Mouse (Mus musculus) lung, postnatal 0 days (tissue): Measurements from ENCODE around the gene Celf2. TPM values are rescaled to one million over a fixed set of nuclear protein-coding genes. Genes with fewer than 3 reads are reported as not detected.

Experiments
- ATAC-seq: fragments of 200-750 bp; cut with Nextera tagmentation; 2 replicates; pipeline ENCODE4 v1.8.0; 2017; ENCODE audit warnings: moderate library complexity
- DNase-seq: peaks from one replicate; pipeline ENCODE4 v3.0.0-alpha.2; 2016; ENCODE audit warnings: low spot score
- H3K27ac ChIP-seq: fragments of 300-500 bp; sonication (generic); 2 replicates; pipeline ENCODE4 v1.5.1; 2014; ENCODE audit warnings: antibody characterized with exemption, mild to moderate bottlenecking, low read length, mixed read lengths
- H3K27me3 ChIP-seq: fragments of 300-500 bp; sonication (generic); replicated peaks from 2 replicates; pipeline ENCODE4 v1.6.1; 2014; ENCODE audit warnings: low read length, mixed read lengths; ENCODE audit not compliant: insufficient read depth
- H3K36me3 ChIP-seq: fragments of 300-500 bp; sonication (generic); 2 replicates; pipeline ENCODE4 v1.6.1; 2014; ENCODE audit warnings: low read length, mixed read lengths; ENCODE audit not compliant: insufficient read depth
- H3K4me1 ChIP-seq: fragments of 300-500 bp; sonication (generic); 2 replicates; pipeline ENCODE4 v1.6.1; 2014; ENCODE audit warnings: antibody characterized with exemption, low read depth, low read length, mixed read lengths; ENCODE audit not compliant: insufficient read depth
- H3K4me2 ChIP-seq: fragments of 300-500 bp; sonication (generic); replicated peaks from 2 replicates; pipeline ENCODE4 v1.6.1; 2014; ENCODE audit warnings: low read depth, mild to moderate bottlenecking, low read length, moderate library complexity, mixed read lengths
- H3K4me3 ChIP-seq: fragments of 300-500 bp; sonication (generic); 2 replicates; pipeline ENCODE4 v1.5.1; 2014; ENCODE audit warnings: low read depth, low read length
- H3K9ac ChIP-seq: fragments of 300-500 bp; sonication (generic); replicated peaks from 2 replicates; pipeline ENCODE4 v1.6.1; 2014; ENCODE audit warnings: low read depth, mild to moderate bottlenecking
- H3K9me3 ChIP-seq: fragments of 300-500 bp; sonication (generic); 2 replicates; pipeline ENCODE4 v1.6.1; 2016; ENCODE audit warnings: low read length, mixed read lengths
- CTCF ChIP-seq: IDR thresholded peaks from 2 replicates; pipeline ENCODE4 v1.5.1; 2016; ENCODE audit warnings: antibody characterized with exemption, mild to moderate bottlenecking
- EP300 ChIP-seq: IDR thresholded peaks from 2 replicates; pipeline ENCODE4 v1.6.1; 2016; ENCODE audit warnings: antibody characterized with exemption, mild to moderate bottlenecking, control low read depth
- WGBS: fragments of 180-500 bp; shearing (Covaris S2); extraction: QIAGEN DNeasy Blood & Tissue Kit; methylation state at CpG from one replicate; pipeline ENCODE4 v1.1.7; 2014; 5-methylcytosine and 5-hydroxymethylcytosine counted together
- polyA plus RNA-seq: library from polyadenylated mRNA; unstranded; fragments of >200 nt; fragmentation: Nextera tagmentation; extraction: Ambion mirVana; gene quantifications from 2 replicates; pipeline ENCODE4 v1.2.1, GENCODE M21; 2015

Gene Celf2
- polyA plus RNA-seq, 1 experiment from 2014 or later = 49.6 TPM

DNA sequence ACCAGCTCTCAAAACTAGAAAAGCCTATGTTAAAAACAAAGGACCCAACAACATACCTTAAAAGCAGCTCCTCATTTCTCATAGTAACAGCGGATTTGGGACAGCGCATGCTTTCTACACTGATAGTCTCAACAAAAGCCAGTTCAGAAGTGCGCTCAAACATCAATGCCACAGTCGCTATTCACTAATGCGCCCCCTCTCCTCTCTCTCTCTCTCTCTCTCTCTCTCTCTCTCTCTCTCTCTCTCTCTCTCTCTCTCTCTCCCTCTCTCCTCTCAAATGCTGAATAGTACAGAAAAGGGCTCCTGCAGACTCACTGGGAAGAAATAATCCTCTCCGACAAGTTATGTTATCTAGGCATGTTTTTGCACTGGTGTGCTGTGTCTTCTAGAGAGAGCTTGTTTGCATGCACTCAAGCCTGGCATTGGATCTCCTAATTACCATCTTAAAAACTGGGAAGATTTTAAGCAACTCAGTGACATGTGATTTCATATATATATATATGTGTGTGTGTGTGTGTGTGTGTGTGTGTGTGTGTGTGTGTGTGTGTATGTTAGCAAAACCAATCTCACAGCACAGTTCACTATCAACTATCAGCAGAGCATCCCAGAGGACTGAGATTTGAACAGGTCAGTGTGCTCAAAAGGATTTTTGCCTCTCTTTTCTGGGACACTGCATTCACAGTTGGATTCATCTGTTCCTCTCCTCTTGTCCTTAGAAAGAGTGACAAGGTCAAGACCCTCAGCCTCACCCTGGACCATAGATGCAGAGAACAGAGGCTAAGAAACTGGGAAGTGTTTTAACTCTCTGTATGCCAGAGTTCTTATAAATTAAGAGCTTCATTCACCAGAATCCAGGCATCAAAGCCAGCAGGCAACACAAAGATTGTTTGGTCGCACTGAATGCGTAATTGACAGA lies 624.3 kb downstream of the Celf2 start:
- no peak for DNase-seq
- Histone ChIP-seq H3K9ac (no peak overlapping the region), H3K27me3 (no peaks in the 10 kb centered on the region), H3K36me3 (no peaks in the 10 kb centered on the region), H3K9me3 (no peaks in the 10 kb centered on the region), H3K4me3 (no peak overlapping the region), H3K4me2 (no peak overlapping the region), H3K27ac (no peak overlapping the region), H3K4me1 (no peaks in the 10 kb centered on the region)
- ATAC-seq = no peak
- TF ChIP-seq EP300 = no peak
- no peak for TF ChIP-seq CTCF
- 66% methylated on average over 8 of the region's 8 CpGs for WGBS

DNA sequence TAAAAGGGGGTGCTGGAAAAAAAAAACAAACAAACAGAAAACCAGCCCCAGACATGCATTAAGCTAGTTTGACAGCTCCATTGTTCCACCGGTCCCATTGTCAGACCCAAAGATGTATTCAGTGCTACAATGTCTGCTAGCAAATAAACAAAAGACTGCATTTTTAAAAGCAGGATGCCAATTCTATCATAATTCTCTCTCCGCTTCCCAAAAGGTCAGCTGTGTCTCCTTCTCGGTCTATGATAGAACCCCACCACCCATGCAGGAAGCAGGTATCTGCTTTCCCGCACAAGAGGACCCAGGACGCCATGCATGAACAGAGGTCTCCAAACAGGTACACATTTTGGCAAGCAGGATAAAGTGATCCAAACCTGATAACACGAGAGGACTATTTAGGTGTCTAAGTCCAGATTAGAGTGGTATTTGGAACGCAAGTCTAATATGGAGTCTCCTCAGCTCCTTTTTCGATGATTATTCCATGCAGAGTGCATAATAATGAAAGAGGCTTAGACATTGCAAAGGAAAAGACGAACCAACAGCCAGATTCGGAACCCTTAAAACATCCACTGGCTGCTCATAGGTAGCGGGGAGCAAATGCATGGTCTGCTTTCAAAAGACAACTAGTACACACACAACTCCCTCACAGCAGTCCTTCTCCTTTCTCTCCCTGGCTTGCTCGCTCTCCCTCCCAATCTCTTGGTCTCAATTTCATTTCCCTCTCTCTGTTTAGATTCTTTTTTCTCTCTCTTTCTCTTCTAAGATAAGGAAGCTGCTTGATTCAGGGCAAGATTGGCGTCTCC lies 625.2 kb downstream of the Celf2 start:
- Histone ChIP-seq H3K36me3 (no peaks in the 10 kb centered on the region), H3K4me2 (no peak overlapping the region), H3K27me3 (no peaks in the 10 kb centered on the region), H3K9me3 (no peaks in the 10 kb centered on the region), H3K4me3 (no peak overlapping the region), H3K9ac (no peak overlapping the region), H3K4me1 (no peaks in the 10 kb centered on the region), H3K27ac (no peak overlapping the region)
- no peak for DNase-seq
- WGBS = 73% methylated on average over 13 of the region's 13 CpGs
- ATAC-seq = no peak
- TF ChIP-seq EP300 (no peak), CTCF (no peak)

GRCm38 (mm10) chr2:6882236-6882885 lies 627.0 kb downstream of the Celf2 start:
- Histone ChIP-seq H3K36me3 (no peaks in the 10 kb centered on the region), H3K27me3 (no peaks in the 10 kb centered on the region), H3K4me2 (no peak overlapping the region), H3K4me1 (no peaks in the 10 kb centered on the region), H3K4me3 (no peak overlapping the region), H3K9me3 (no peaks in the 10 kb centered on the region), H3K9ac (no peak overlapping the region), H3K27ac (no peak overlapping the region)
- DNase-seq (no peak), ATAC-seq (no peak)
- WGBS = 85% methylated on average over 6 of the region's 6 CpGs
- TF ChIP-seq CTCF = no peak
- TF ChIP-seq EP300 = no peak

GRCm38 (mm10) chr2:6880941-6881575 lies 628.3 kb downstream of the Celf2 start:
- no peak for ATAC-seq
- no peak overlapping the region for H3K4me2 ChIP-seq

GRCm38 (mm10) chr2:6877094-6877493 lies 632.3 kb downstream of the Celf2 start:
- DNase-seq (no peak), ATAC-seq (no peak)
- no peaks in the 10 kb centered on the region for H3K36me3 ChIP-seq
- 59% methylated on average over 5 of the region's 5 CpGs for WGBS
- H3K27ac ChIP-seq = no peak overlapping the region
- no peak for TF ChIP-seq EP300
- no peak for TF ChIP-seq CTCF
- no peaks in the 10 kb centered on the region for H3K27me3 ChIP-seq
- no peak overlapping the region for H3K9ac ChIP-seq
- H3K4me2 ChIP-seq = no peak overlapping the region
- H3K4me3 ChIP-seq = no peak overlapping the region
- H3K4me1 ChIP-seq = no peaks in the 10 kb centered on the region
- H3K9me3 ChIP-seq = no peaks in the 10 kb centered on the region

More at GRCm38 (mm10) chr2:6880941-6881575, 628.3 kb downstream of the Celf2 start:
- Histone ChIP-seq H3K36me3 (no peaks in the 10 kb centered on the region), H3K4me1 (no peaks in the 10 kb centered on the region), H3K4me3 (no peak overlapping the region), H3K9ac (no peak overlapping the region), H3K27ac (no peak overlapping the region), H3K9me3 (no peaks in the 10 kb centered on the region), H3K27me3 (no peaks in the 10 kb centered on the region)
- no peak for DNase-seq
- 90% methylated on average over 6 of the region's 6 CpGs for WGBS
- TF ChIP-seq CTCF (no peak), EP300 (no peak)
